8 mouse cellular contexts compared by ENCODE assay signal in the genomic region with DNA sequence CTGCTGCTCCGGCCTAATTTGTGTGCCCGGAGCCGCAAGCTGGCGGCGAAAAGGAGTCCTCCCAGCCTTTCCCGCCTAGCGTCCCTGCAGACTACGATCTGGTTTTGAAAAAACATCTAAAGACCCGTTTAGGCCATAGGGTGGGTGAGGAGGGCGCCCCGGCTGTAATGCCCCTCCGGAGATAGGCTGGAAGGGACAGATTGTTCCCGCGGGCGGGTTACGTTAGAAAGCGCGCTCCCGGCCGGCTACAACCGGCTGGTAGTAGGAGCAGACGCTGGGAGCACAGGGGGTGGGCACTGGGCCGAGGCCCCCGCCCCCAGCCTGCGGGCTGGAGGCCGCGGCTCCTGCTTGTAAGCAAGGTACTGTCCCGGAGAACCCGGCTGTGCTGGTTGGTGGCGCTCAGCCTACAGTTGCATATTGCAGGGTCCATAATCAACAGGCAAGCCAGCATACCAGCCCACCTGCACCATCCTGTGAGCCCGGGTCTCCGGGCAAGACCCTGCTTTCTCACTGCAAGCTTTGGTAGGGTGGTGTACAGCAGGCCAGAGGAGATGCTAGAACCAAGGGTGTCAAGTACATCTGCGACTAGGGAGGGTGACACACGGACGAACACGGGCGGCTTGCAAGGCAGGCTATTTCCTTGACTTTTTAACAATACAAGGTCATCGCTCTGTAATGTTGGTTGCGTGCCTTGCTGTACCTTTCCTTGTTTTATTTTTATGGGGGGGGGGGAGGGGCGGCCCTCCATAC. TPM values are rescaled to one million over a fixed set of nuclear protein-coding genes. Genes with fewer than 3 reads are reported as not detected.
DNase-seq lines count a peak whose midpoint lies in the region; ATAC-seq and TF ChIP-seq lines count a peak whose summit lies in the region.

TSS of gene Sptb (minus strand) at position 197 of the 750 bp plus-strand sequence.

- peak within 1 kb of the TSS; percentile 74 for H3K4me3 ChIP-seq in forebrain, embryonic 13.5 days
- peak within 1 kb of the TSS; percentile 65 for H3K4me3 ChIP-seq in heart, postnatal 0 days (ENCODE audit: low read depth, low read length)
- peak within 1 kb of the TSS; percentile 89 for H3K4me3 ChIP-seq in liver, embryonic 16.5 days (ENCODE audit: low read depth, low read length)
- peak within 1 kb of the TSS; percentile 66 for H3K4me3 ChIP-seq in neural tube, embryonic 11.5 days (ENCODE audit: low read depth, low read length)
- peak within 1 kb of the TSS; percentile 67 for H3K4me3 ChIP-seq in stomach, postnatal 0 days (ENCODE audit: low read depth, low read length)

- DNase-seq in Muller cell, postnatal 12 days (ENCODE audit: inconsistent ontology term) = peak; percentile 58
- DNase-seq in cerebellum, adult 11 months = peak; percentile 97
- DNase-seq in heart, postnatal 0 days (ENCODE audit: low spot score) = peak; percentile 57
- peak; percentile 36 to 76 for DNase-seq in kidney, postnatal 25 days
- DNase-seq in neural tube, embryonic 11.5 days (ENCODE audit: low spot score) = peak; percentile 57
- DNase-seq in stomach, postnatal 0 days (ENCODE audit: low spot score) = peak; percentile 47

- no peak within 1 kb of the TSS; the same call in 1 of the 2 replicates for H3K27ac ChIP-seq in forebrain, embryonic 13.5 days
- peak within 1 kb of the TSS; percentile 93 for H3K27ac ChIP-seq in heart, postnatal 0 days (ENCODE audit: low read depth)
- peak within 1 kb of the TSS; percentile 96 for H3K27ac ChIP-seq in liver, embryonic 16.5 days (ENCODE audit: low read length)
- no peak within 1 kb of the TSS for H3K27ac ChIP-seq in neural tube, embryonic 11.5 days (ENCODE audit: low read depth, low read length)
- no peak within 1 kb of the TSS for H3K27ac ChIP-seq in stomach, postnatal 0 days (replicated peaks)

- no peak for TF ChIP-seq CTCF in heart, postnatal 0 days (IDR thresholded peaks at IDR 0.05; ENCODE audit: low read depth)
- TF ChIP-seq CTCF in stomach, postnatal 0 days (IDR thresholded peaks at IDR 0.05; ENCODE audit: low read depth) = no peak

- TF ChIP-seq EP300 in heart, postnatal 0 days (IDR thresholded peaks at IDR 0.05; ENCODE audit: low read depth) = peak; percentile 1; the same call in 1 of the 2 replicates
- TF ChIP-seq EP300 in stomach, postnatal 0 days (optimal IDR thresholded peaks at IDR 0.05) = no peak

- peak; percentile 83 for ATAC-seq in forebrain, embryonic 13.5 days
- peak; percentile 81 for ATAC-seq in heart, postnatal 0 days (ENCODE audit: insufficient read depth, low read depth)
- peak; percentile 38 for ATAC-seq in liver, embryonic 16.5 days (ENCODE audit: low read depth)
- peak; percentile 62 for ATAC-seq in neural tube, embryonic 11.5 days (ENCODE audit: insufficient read depth, low FRiP score, low TSS enrichment)
- peak; percentile 77 for ATAC-seq in stomach, postnatal 0 days (ENCODE audit: low FRiP score, low TSS enrichment)

- H3K9ac ChIP-seq in forebrain, embryonic 13.5 days = peak within 1 kb of the TSS; percentile 75
- peak within 1 kb of the TSS; percentile 74 for H3K9ac ChIP-seq in heart, postnatal 0 days (replicated peaks; ENCODE audit: low read depth, low read length)
- peak within 1 kb of the TSS; percentile 98 for H3K9ac ChIP-seq in liver, embryonic 16.5 days (ENCODE audit: low read depth, low read length)
- peak within 1 kb of the TSS; percentile 62 for H3K9ac ChIP-seq in neural tube, embryonic 11.5 days (ENCODE audit: low read length)
- peak within 1 kb of the TSS; percentile 59 for H3K9ac ChIP-seq in stomach, postnatal 0 days (ENCODE audit: low read length)

- WGBS in forebrain, embryonic 13.5 days = under 1% methylated on average over 40 of the region's 40 CpGs
- 2% methylated on average over 40 of the region's 40 CpGs for WGBS in heart, postnatal 0 days
- WGBS in liver, embryonic 16.5 days (ENCODE audit: insufficient replicate concordance) = under 1% methylated on average over 40 of the region's 40 CpGs
- WGBS in neural tube, embryonic 11.5 days = under 1% methylated on average over 40 of the region's 40 CpGs
- 3% methylated on average over 40 of the region's 40 CpGs for WGBS in stomach, postnatal 0 days

- no peaks in the 10 kb centered on the region for H3K36me3 ChIP-seq in forebrain, embryonic 13.5 days (ENCODE audit: poor library complexity, severe bottlenecking)
- H3K36me3 ChIP-seq in heart, postnatal 0 days (replicated peaks; ENCODE audit: control insufficient read depth, insufficient read depth, low read length) = no peaks in the 10 kb centered on the region
- no peaks in the 10 kb centered on the region for H3K36me3 ChIP-seq in liver, embryonic 16.5 days (ENCODE audit: control insufficient read depth, insufficient read depth)
- H3K36me3 ChIP-seq in neural tube, embryonic 11.5 days (ENCODE audit: control insufficient read depth, insufficient read depth, low read length) = no peaks in the 10 kb centered on the region
- no peaks in the 10 kb centered on the region for H3K36me3 ChIP-seq in stomach, postnatal 0 days (ENCODE audit: control insufficient read depth, insufficient read depth, low read length)

- peaks cover 73% of the 10 kb centered on the region for H3K27me3 ChIP-seq in forebrain, embryonic 13.5 days
- peaks cover 19% of the 10 kb centered on the region for H3K27me3 ChIP-seq in heart, postnatal 0 days (ENCODE audit: control insufficient read depth, insufficient read depth, low read length)
- H3K27me3 ChIP-seq in liver, embryonic 16.5 days (ENCODE audit: control insufficient read depth, insufficient read depth, low read depth, low read length) = peaks cover 10% of the 10 kb centered on the region
- H3K27me3 ChIP-seq in neural tube, embryonic 11.5 days (ENCODE audit: control insufficient read depth, insufficient read depth, low read length) = peaks cover 39% of the 10 kb centered on the region
- peaks cover 2% of the 10 kb centered on the region; the same call in 1 of the 2 replicates for H3K27me3 ChIP-seq in stomach, postnatal 0 days (ENCODE audit: control insufficient read depth, insufficient read depth, low read length)

- H3K9me3 ChIP-seq in forebrain, embryonic 13.5 days (replicated peaks) = no peaks in the 10 kb centered on the region
- no peaks in the 10 kb centered on the region for H3K9me3 ChIP-seq in heart, postnatal 0 days (replicated peaks; ENCODE audit: control insufficient read depth, low read length)
- no peaks in the 10 kb centered on the region for H3K9me3 ChIP-seq in liver, embryonic 16.5 days (replicated peaks; ENCODE audit: control insufficient read depth, low read length)
- H3K9me3 ChIP-seq in neural tube, embryonic 11.5 days (ENCODE audit: control insufficient read depth, low read length) = no peaks in the 10 kb centered on the region
- no peaks in the 10 kb centered on the region for H3K9me3 ChIP-seq in stomach, postnatal 0 days (ENCODE audit: control insufficient read depth, low read length)

- H3K4me1 ChIP-seq in forebrain, embryonic 13.5 days = peaks cover 14% of the 10 kb centered on the region
- peaks cover 13% of the 10 kb centered on the region for H3K4me1 ChIP-seq in heart, postnatal 0 days (ENCODE audit: control insufficient read depth, insufficient read depth)
- H3K4me1 ChIP-seq in liver, embryonic 16.5 days (ENCODE audit: control insufficient read depth, low read depth, low read length) = peaks cover 32% of the 10 kb centered on the region
- H3K4me1 ChIP-seq in neural tube, embryonic 11.5 days (ENCODE audit: control insufficient read depth, insufficient read depth, low read length) = 0 out of 2 replicates have a peak, but pooled peaks cover 6% of the 10 kb centered on the region
- H3K4me1 ChIP-seq in stomach, postnatal 0 days (replicated peaks; ENCODE audit: control insufficient read depth, insufficient read depth) = no peaks in the 10 kb centered on the region; the same call in 1 of the 2 replicates

- peak within 1 kb of the TSS; percentile 100 for H3K4me2 ChIP-seq in forebrain, embryonic 13.5 days
- peak within 1 kb of the TSS; percentile 77 for H3K4me2 ChIP-seq in heart, postnatal 0 days (ENCODE audit: low read depth, low read length)
- peak within 1 kb of the TSS; percentile 96 for H3K4me2 ChIP-seq in liver, embryonic 16.5 days (ENCODE audit: low read depth, low read length)
- H3K4me2 ChIP-seq in neural tube, embryonic 11.5 days (ENCODE audit: low read depth) = peak within 1 kb of the TSS; percentile 100
- peak within 1 kb of the TSS; percentile 100 for H3K4me2 ChIP-seq in stomach, postnatal 0 days (replicated peaks; ENCODE audit: low read depth)

RNA-seq across cellular contexts. Expression of gene Sptb, which starts in this region (rescaled TPM):
- 0.39 and 0.67 TPM in 2 replicates for polyA plus RNA-seq in forebrain, embryonic 13.5 days (2015; fragmentation: Nextera tagmentation; extraction: Ambion mirVana)
- 36.8 and 37.3 TPM in 2 replicates for total RNA-seq in heart, postnatal 0 days (2014; rRNA removed; ENCODE audit: low replicate concordance)
- polyA plus RNA-seq in heart, postnatal 0 days (2015; fragmentation: Nextera tagmentation; extraction: Ambion mirVana) = 4.1 and 4.9 TPM in 2 replicates
- 66.5 and 77.6 TPM in 2 replicates for polyA plus RNA-seq in liver, embryonic 16.5 days (2015; fragmentation: Nextera tagmentation; extraction: Ambion mirVana)
- 3.7 and 4.1 TPM in 2 replicates for polyA plus RNA-seq in neural tube, embryonic 11.5 days (2014; fragmentation: Nextera tagmentation; extraction: Ambion mirVana)
- 0.29 and 0.30 TPM in 2 replicates for polyA plus RNA-seq in stomach, postnatal 0 days (2015; fragmentation: Nextera tagmentation; extraction: Ambion mirVana)

Comparison
In these comparisons a context has a peak if more than half of its experiments do, and no peak if none do; other contexts are left out.
1. RNA of gene Sptb (polyA plus RNA-seq): 66.5 to 77.6 TPM in liver, embryonic 16.5 days; 4.1 to 4.9 TPM in heart, postnatal 0 days, 3.7 to 4.1 TPM in neural tube, embryonic 11.5 days, 0.39 to 0.67 TPM in forebrain, embryonic 13.5 days and 0.29 to 0.30 TPM in stomach, postnatal 0 days; every median in the first group is over 10 times any median in the second.
2. Peak in ATAC-seq, H3K4me3 ChIP-seq, H3K9ac ChIP-seq and H3K4me2 ChIP-seq in forebrain, embryonic 13.5 days; RNA of the gene not detected or under 1 TPM.
3. Peak in DNase-seq, ATAC-seq, H3K4me3 ChIP-seq, H3K9ac ChIP-seq and H3K4me2 ChIP-seq in stomach, postnatal 0 days; RNA of the gene not detected or under 1 TPM.
4. DNase-seq: peak in every context shown above with its lines; median percentile 97 in cerebellum, adult 11 months; 58 in Muller cell, postnatal 12 days; 57 in heart, postnatal 0 days; 57 in neural tube, embryonic 11.5 days; 56 in kidney, postnatal 25 days; 47 in stomach, postnatal 0 days.
5. H3K27ac ChIP-seq: peak in heart, postnatal 0 days (single experiment) and liver, embryonic 16.5 days (single experiment); none in forebrain, embryonic 13.5 days (single experiment), neural tube, embryonic 11.5 days (single experiment) and stomach, postnatal 0 days (single experiment).
6. Peak in every context shown above with its lines, with median percentiles within 50 percentile points of each other: ATAC-seq, H3K4me2 ChIP-seq, H3K4me3 ChIP-seq and H3K9ac ChIP-seq.